Comparison of ENCODE assay signal across 17 mouse cellular contexts in genomic region chr10:116243373-116243772, GRCm38 (mm10). TPM values are rescaled to one million over a fixed set of nuclear protein-coding genes. Genes with fewer than 3 reads are reported as not detected.
DNase-seq lines count a peak whose midpoint lies in the region; ATAC-seq and TF ChIP-seq lines count a peak whose summit lies in the region.
"Had no signal": no experiment of that assay in that cellular context is flagged by ENCODE, and none has a peak within 500 bp of the region (broad histone marks: within the 10 kb centered on the region; RNA-seq: fewer than 3 reads in every experiment).

No protein-coding gene starts in this region.

- H3K27me3 ChIP-seq in heart, embryonic 10.5 days (ENCODE audit: insufficient read depth, poor library complexity, severe bottlenecking): no peaks in the 10 kb centered on the region
- H3K27me3 ChIP-seq in heart, embryonic 12.5 days (replicated peaks): no peaks in the 10 kb centered on the region
- H3K27me3 ChIP-seq in heart, postnatal 0 days (ENCODE audit: control insufficient read depth, insufficient read depth, low read length): no peaks in the 10 kb centered on the region
- no peaks in the 10 kb centered on the region for H3K27me3 ChIP-seq in lung, postnatal 0 days (replicated peaks; ENCODE audit: insufficient read depth, low read length)
- no peaks in the 10 kb centered on the region for H3K27me3 ChIP-seq in forebrain, embryonic 14.5 days (replicated peaks; ENCODE audit: control insufficient read depth, insufficient read depth, low read length)
- H3K27me3 ChIP-seq: kidney, embryonic 15.5 days; neural tube, embryonic 15.5 days had no signal

- no peaks in the 10 kb centered on the region for H3K9me3 ChIP-seq in heart, embryonic 10.5 days
- H3K9me3 ChIP-seq in heart, embryonic 12.5 days (replicated peaks): 0 out of 2 replicates have a peak, but pooled peaks cover 3% of the 10 kb centered on the region
- H3K9me3 ChIP-seq in heart, postnatal 0 days (replicated peaks; ENCODE audit: control insufficient read depth, low read length): no peaks in the 10 kb centered on the region
- no peaks in the 10 kb centered on the region for H3K9me3 ChIP-seq in lung, postnatal 0 days (ENCODE audit: low read length)
- no peaks in the 10 kb centered on the region for H3K9me3 ChIP-seq in forebrain, embryonic 14.5 days (replicated peaks; ENCODE audit: control insufficient read depth, low read length)
- H3K9me3 ChIP-seq: hindbrain, embryonic 10.5 days; kidney, embryonic 15.5 days; neural tube, embryonic 15.5 days had no signal

- no peak for DNase-seq in heart, embryonic 10.5 days (ENCODE audit: low spot score)
- DNase-seq in ES-CJ7 (ENCODE audit: low read depth, low spot score): peak; percentile 3
- no peak for DNase-seq in heart, postnatal 0 days (ENCODE audit: low spot score)
- DNase-seq in lung, postnatal 0 days (ENCODE audit: low spot score): peak; percentile 70
- DNase-seq in ovary, postnatal 36 days (ENCODE audit: low spot score): no peak
- no peak for DNase-seq in forebrain, embryonic 14.5 days (ENCODE audit: low spot score)
- DNase-seq: cerebellum, adult 11 months; forebrain, postnatal 0 days; layer of hippocampus, postnatal 36 days; midbrain, embryonic 14.5 days; retina, postnatal 1 day; right cerebral cortex, postnatal 4 days had no signal

- no peak overlapping the region for H3K9ac ChIP-seq in heart, embryonic 12.5 days
- no peak overlapping the region for H3K9ac ChIP-seq in heart, postnatal 0 days (replicated peaks; ENCODE audit: low read depth, low read length)
- no peak overlapping the region for H3K9ac ChIP-seq in lung, postnatal 0 days (replicated peaks; ENCODE audit: low read depth)
- no peak overlapping the region for H3K9ac ChIP-seq in forebrain, embryonic 14.5 days (ENCODE audit: low read length)
- H3K9ac ChIP-seq: forebrain, postnatal 0 days; kidney, embryonic 15.5 days; neural tube, embryonic 15.5 days had no signal

- H3K27ac ChIP-seq in heart, embryonic 10.5 days: 0 out of 2 replicates have a peak overlapping the region, but pooled peaks have one; percentile 29
- H3K27ac ChIP-seq in heart, embryonic 12.5 days (ENCODE audit: poor library complexity, severe bottlenecking): no peak overlapping the region
- no peak overlapping the region for H3K27ac ChIP-seq in heart, postnatal 0 days (ENCODE audit: low read depth)
- H3K27ac ChIP-seq in lung, postnatal 0 days (ENCODE audit: low read length): no peak overlapping the region
- no peak overlapping the region for H3K27ac ChIP-seq in forebrain, embryonic 14.5 days (ENCODE audit: low read depth, low read length)
- H3K27ac ChIP-seq: hindbrain, embryonic 10.5 days; kidney, embryonic 15.5 days; neural tube, embryonic 15.5 days had no signal

- no peak overlapping the region for H3K4me3 ChIP-seq in heart, embryonic 10.5 days
- H3K4me3 ChIP-seq in heart, embryonic 12.5 days: no peak overlapping the region
- H3K4me3 ChIP-seq in heart, postnatal 0 days (ENCODE audit: low read depth, low read length): no peak overlapping the region
- no peak overlapping the region for H3K4me3 ChIP-seq in lung, postnatal 0 days (ENCODE audit: low read depth, low read length)
- no peak overlapping the region for H3K4me3 ChIP-seq in forebrain, embryonic 14.5 days (ENCODE audit: low read depth, low read length)
- H3K4me3 ChIP-seq: hindbrain, embryonic 10.5 days; kidney, embryonic 15.5 days; myocyte; neural tube, embryonic 15.5 days had no signal

- H3K36me3 ChIP-seq in heart, embryonic 10.5 days: no peaks in the 10 kb centered on the region
- no peaks in the 10 kb centered on the region for H3K36me3 ChIP-seq in heart, embryonic 12.5 days
- H3K36me3 ChIP-seq in heart, postnatal 0 days (replicated peaks; ENCODE audit: control insufficient read depth, insufficient read depth, low read length): no peaks in the 10 kb centered on the region
- H3K36me3 ChIP-seq in lung, postnatal 0 days (ENCODE audit: insufficient read depth, low read length): no peaks in the 10 kb centered on the region
- H3K36me3 ChIP-seq in forebrain, embryonic 14.5 days (ENCODE audit: control insufficient read depth, insufficient read depth, low read length): no peaks in the 10 kb centered on the region
- H3K36me3 ChIP-seq: hindbrain, embryonic 10.5 days; kidney, embryonic 15.5 days; neural tube, embryonic 15.5 days had no signal

- TF ChIP-seq CTCF in heart, postnatal 0 days (IDR thresholded peaks at IDR 0.05; ENCODE audit: low read depth): no peak
- no peak for TF ChIP-seq CTCF in lung, postnatal 0 days (IDR thresholded peaks at IDR 0.05)

- peaks cover 4% of the 10 kb centered on the region for H3K4me1 ChIP-seq in heart, embryonic 10.5 days
- H3K4me1 ChIP-seq in heart, embryonic 12.5 days (replicated peaks): 0 out of 2 replicates have a peak, but pooled peaks cover 3% of the 10 kb centered on the region
- no peaks in the 10 kb centered on the region for H3K4me1 ChIP-seq in heart, postnatal 0 days (ENCODE audit: control insufficient read depth, insufficient read depth)
- H3K4me1 ChIP-seq in lung, postnatal 0 days (ENCODE audit: insufficient read depth, low read depth, low read length): no peaks in the 10 kb centered on the region
- H3K4me1 ChIP-seq in forebrain, embryonic 14.5 days (ENCODE audit: control insufficient read depth, insufficient read depth, low read length): no peaks in the 10 kb centered on the region
- H3K4me1 ChIP-seq: hindbrain, embryonic 10.5 days; kidney, embryonic 15.5 days; neural tube, embryonic 15.5 days had no signal

- WGBS in heart, embryonic 10.5 days: 44% methylated on average over 7 of the region's 7 CpGs
- WGBS in heart, embryonic 12.5 days: 32% methylated on average over 7 of the region's 7 CpGs
- WGBS in heart, postnatal 0 days: 39% methylated on average over 7 of the region's 7 CpGs
- 28% methylated on average over 7 of the region's 7 CpGs for WGBS in lung, postnatal 0 days
- WGBS in forebrain, embryonic 14.5 days: 66% methylated on average over 7 of the region's 7 CpGs

- no peak overlapping the region for H3K4me2 ChIP-seq in heart, embryonic 12.5 days
- no peak overlapping the region for H3K4me2 ChIP-seq in heart, postnatal 0 days (ENCODE audit: low read depth, low read length)
- H3K4me2 ChIP-seq in lung, postnatal 0 days (replicated peaks; ENCODE audit: low read depth, low read length): no peak overlapping the region
- H3K4me2 ChIP-seq in forebrain, embryonic 14.5 days (ENCODE audit: low read length): no peak overlapping the region
- H3K4me2 ChIP-seq: kidney, embryonic 15.5 days; neural tube, embryonic 15.5 days had no signal

- no peak for TF ChIP-seq EP300 in heart, postnatal 0 days (IDR thresholded peaks at IDR 0.05; ENCODE audit: low read depth)
- peak; percentile 95 for TF ChIP-seq EP300 in lung, postnatal 0 days (IDR thresholded peaks at IDR 0.05)

- no peak for ATAC-seq in heart, embryonic 12.5 days (ENCODE audit: insufficient number of reproducible peaks, low FRiP score)
- ATAC-seq in heart, postnatal 0 days (ENCODE audit: insufficient read depth, low read depth): peak; percentile 55; the same call in 1 of the 2 replicates
- ATAC-seq in lung, postnatal 0 days: peak; percentile 94
- no peak for ATAC-seq in forebrain, embryonic 14.5 days
- ATAC-seq: forebrain, postnatal 0 days had no signal

RNA-seq across cellular contexts. Expression of gene Ptprb, which starts 31.9 kb away (rescaled TPM):
- 5.4 and 7.4 TPM in 2 replicates for polyA plus RNA-seq in heart, embryonic 10.5 days (2016; fragmentation: Nextera tagmentation; extraction: Ambion mirVana)
- polyA plus RNA-seq in heart, embryonic 12.5 days (2016; fragmentation: Nextera tagmentation; extraction: Ambion mirVana): 11.1 and 14.6 TPM in 2 replicates
- 22.3 and 24.5 TPM in 2 replicates for total RNA-seq in heart, postnatal 0 days (2014; rRNA removed; ENCODE audit: low replicate concordance)
- polyA plus RNA-seq in heart, postnatal 0 days (2015; fragmentation: Nextera tagmentation; extraction: Ambion mirVana): 6.2 and 6.9 TPM in 2 replicates
- 25.0 and 28.8 TPM in 2 replicates for polyA plus RNA-seq in lung, postnatal 0 days (2015; fragmentation: Nextera tagmentation; extraction: Ambion mirVana)
- 1.5 and 2.5 TPM in 2 replicates for polyA plus RNA-seq in forebrain, embryonic 14.5 days (2014; fragmentation: Nextera tagmentation; extraction: Ambion mirVana)

Comparison
In these comparisons a context has a peak if more than half of its experiments do, and no peak if none do; other contexts are left out.
1. ATAC-seq: peak in heart, postnatal 0 days (single experiment) and lung, postnatal 0 days (single experiment); none in heart, embryonic 12.5 days (single experiment) and forebrain, embryonic 14.5 days (single experiment).
2. DNase-seq: peak in ES-CJ7 (single experiment) and lung, postnatal 0 days (single experiment); none in heart, embryonic 10.5 days (single experiment), heart, postnatal 0 days (single experiment), ovary, postnatal 36 days (single experiment) and forebrain, embryonic 14.5 days (single experiment).